ENCODE assay signal across 19 mouse cellular contexts in the genomic region with DNA sequence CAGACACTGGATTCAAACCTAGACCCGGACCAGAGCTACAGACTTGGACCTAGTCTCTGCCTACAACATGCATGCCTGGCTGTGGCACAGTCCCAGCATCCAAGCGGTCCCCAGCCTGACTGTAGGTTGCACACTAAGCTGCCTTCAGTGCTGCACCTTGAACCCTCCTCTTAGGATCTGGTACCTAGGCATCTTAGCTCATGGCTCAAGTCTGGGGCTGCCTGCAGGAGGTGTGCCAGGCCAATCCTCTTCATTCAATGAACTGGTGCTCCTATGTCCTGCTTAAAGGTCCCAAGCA.
DNase-seq lines count a peak whose midpoint lies in the region; ATAC-seq lines count a peak whose summit lies in the region.
"Had no signal": no experiment of that assay in that cellular context is flagged by ENCODE, and none has a peak within 500 bp of the region (broad histone marks: within the 10 kb centered on the region; RNA-seq: fewer than 3 reads in every experiment).

No protein-coding gene starts in this region.

- DNase-seq in embryonic facial prominence, embryonic 11.5 days (ENCODE audit: low spot score), result no peak
- no peak for DNase-seq in embryonic facial prominence, embryonic 10.5 days (ENCODE audit: low spot score)
- DNase-seq in urinary bladder, adult 2 months (ENCODE audit: low spot score), result peak; percentile 19
- DNase-seq in urinary bladder, postnatal 25 days (ENCODE audit: low spot score), result no peak
- no peak for DNase-seq in left cerebral cortex, postnatal 14 days (ENCODE audit: low spot score in 2 of 2)
- no peak for DNase-seq in thymus, postnatal 14 days
- DNase-seq: B cell, adult 2 months; gastrocnemius, postnatal 25 days; heart, postnatal 10 days; liver, embryonic 13.5 days; spleen, adult 18-20 months; thymus, adult 2 months had no signal

- intact Hi-C loops in left cerebral cortex, postnatal 14 days (cut with DNase I), result no loop called here

- 63% methylated on average over 2 of the region's 2 CpGs for WGBS in embryonic facial prominence, embryonic 11.5 days
- 65% methylated on average over 2 of the region's 2 CpGs for WGBS in embryonic facial prominence, embryonic 10.5 days
- WGBS in intestine, embryonic 16.5 days, result 84% methylated on average over 2 of the region's 2 CpGs
- 81% methylated on average over 2 of the region's 2 CpGs for WGBS in intestine, embryonic 15.5 days

- H3K4me2 ChIP-seq in embryonic facial prominence, embryonic 11.5 days (ENCODE audit: low read depth, low read length), result no peak overlapping the region
- no peak overlapping the region for H3K4me2 ChIP-seq in intestine, embryonic 16.5 days (ENCODE audit: low read depth, low read length)
- no peak overlapping the region for H3K4me2 ChIP-seq in intestine, embryonic 15.5 days (replicated peaks)
- H3K4me2 ChIP-seq: lung, embryonic 15.5 days had no signal

- H3K27ac ChIP-seq in embryonic facial prominence, embryonic 11.5 days (replicated peaks; ENCODE audit: low read depth, low read length), result no peak overlapping the region
- no peak overlapping the region for H3K27ac ChIP-seq in embryonic facial prominence, embryonic 10.5 days (replicated peaks)
- H3K27ac ChIP-seq in intestine, embryonic 16.5 days (ENCODE audit: low read length), result no peak overlapping the region
- no peak overlapping the region for H3K27ac ChIP-seq in intestine, embryonic 15.5 days
- H3K27ac ChIP-seq: hindbrain, embryonic 15.5 days; liver, embryonic 13.5 days; lung, embryonic 15.5 days; macrophage; midbrain, embryonic 12.5 days had no signal

- no peak overlapping the region for H3K4me3 ChIP-seq in embryonic facial prominence, embryonic 11.5 days (ENCODE audit: low read depth, low read length)
- no peak overlapping the region for H3K4me3 ChIP-seq in embryonic facial prominence, embryonic 10.5 days
- no peak overlapping the region for H3K4me3 ChIP-seq in intestine, embryonic 16.5 days (ENCODE audit: low read length)
- H3K4me3 ChIP-seq in intestine, embryonic 15.5 days (replicated peaks), result no peak overlapping the region
- H3K4me3 ChIP-seq: erythroblast, embryonic 14.5 days; liver, embryonic 13.5 days; lung, embryonic 15.5 days; midbrain, embryonic 12.5 days had no signal

- H3K9ac ChIP-seq in embryonic facial prominence, embryonic 11.5 days (replicated peaks; ENCODE audit: low read length), result no peak overlapping the region
- no peak overlapping the region for H3K9ac ChIP-seq in intestine, embryonic 16.5 days (ENCODE audit: low read depth, low read length)
- no peak overlapping the region for H3K9ac ChIP-seq in intestine, embryonic 15.5 days
- H3K9ac ChIP-seq: hindbrain, embryonic 15.5 days; liver, embryonic 13.5 days; lung, embryonic 15.5 days; midbrain, embryonic 12.5 days had no signal

- H3K4me1 ChIP-seq in embryonic facial prominence, embryonic 11.5 days (ENCODE audit: control insufficient read depth, insufficient read depth, low read length), result no peaks in the 10 kb centered on the region; the same call in 1 of the 2 replicates
- peaks cover 6% of the 10 kb centered on the region for H3K4me1 ChIP-seq in embryonic facial prominence, embryonic 10.5 days
- 0 out of 2 replicates have a peak, but pooled peaks cover 5% of the 10 kb centered on the region for H3K4me1 ChIP-seq in intestine, embryonic 16.5 days (ENCODE audit: control insufficient read depth, insufficient read depth, low read length)
- peaks cover 5% of the 10 kb centered on the region; the same call in 1 of the 2 replicates for H3K4me1 ChIP-seq in intestine, embryonic 15.5 days (replicated peaks)
- H3K4me1 ChIP-seq: liver, embryonic 13.5 days had no signal

- H3K36me3 ChIP-seq in embryonic facial prominence, embryonic 11.5 days (replicated peaks; ENCODE audit: control insufficient read depth, insufficient read depth, low read depth, low read length), result no peaks in the 10 kb centered on the region
- no peaks in the 10 kb centered on the region for H3K36me3 ChIP-seq in embryonic facial prominence, embryonic 10.5 days (replicated peaks)
- H3K36me3 ChIP-seq in intestine, embryonic 16.5 days (ENCODE audit: control insufficient read depth, insufficient read depth, low read length), result no peaks in the 10 kb centered on the region
- H3K36me3 ChIP-seq in intestine, embryonic 15.5 days, result no peaks in the 10 kb centered on the region
- H3K36me3 ChIP-seq: hindbrain, embryonic 15.5 days; liver, embryonic 13.5 days; midbrain, embryonic 12.5 days had no signal

- no peaks in the 10 kb centered on the region for H3K9me3 ChIP-seq in embryonic facial prominence, embryonic 11.5 days (replicated peaks; ENCODE audit: control insufficient read depth, low read length)
- H3K9me3 ChIP-seq in embryonic facial prominence, embryonic 10.5 days, result no peaks in the 10 kb centered on the region
- H3K9me3 ChIP-seq in intestine, embryonic 16.5 days (ENCODE audit: control insufficient read depth, low read length), result no peaks in the 10 kb centered on the region
- no peaks in the 10 kb centered on the region for H3K9me3 ChIP-seq in intestine, embryonic 15.5 days
- H3K9me3 ChIP-seq: hindbrain, embryonic 15.5 days; liver, embryonic 13.5 days; lung, embryonic 15.5 days; midbrain, embryonic 12.5 days had no signal

- ATAC-seq in embryonic facial prominence, embryonic 11.5 days (replicated peaks; ENCODE audit: insufficient number of reproducible peaks, low FRiP score, low TSS enrichment, low read depth), result 0 out of 2 replicates have a peak, but pooled peaks have one; percentile 29
- 0 out of 2 replicates have a peak, but pooled peaks have one; percentile 28 for ATAC-seq in intestine, embryonic 16.5 days
- no peak for ATAC-seq in intestine, embryonic 15.5 days

- peaks cover 54% of the 10 kb centered on the region for H3K27me3 ChIP-seq in embryonic facial prominence, embryonic 11.5 days (ENCODE audit: control insufficient read depth, insufficient read depth, low read length)
- peaks cover 99% of the 10 kb centered on the region for H3K27me3 ChIP-seq in embryonic facial prominence, embryonic 10.5 days (replicated peaks; ENCODE audit: low read depth, poor library complexity, severe bottlenecking)
- peaks cover 5% of the 10 kb centered on the region; the same call in 1 of the 2 replicates for H3K27me3 ChIP-seq in intestine, embryonic 16.5 days (replicated peaks; ENCODE audit: control insufficient read depth, insufficient read depth, low read length)
- peaks cover 16% of the 10 kb centered on the region for H3K27me3 ChIP-seq in intestine, embryonic 15.5 days (replicated peaks)
